Mouse (Mus musculus) liver, embryonic 14.5 days (tissue): ENCODE measurements around the gene Arpc1a.

Source experiments
- CTCF ChIP-seq: IDR thresholded peaks from 2 replicates; pipeline ENCODE4 v1.5.1; 2016; ENCODE audit warnings: antibody characterized with exemption, low read depth, control low read depth
- EP300 ChIP-seq: IDR thresholded peaks from 2 replicates; pipeline ENCODE4 v1.6.1; 2016; ENCODE audit warnings: antibody characterized with exemption, low read depth

- TF ChIP-seq CTCF (no peak), EP300 (no peak)
Measured at GRCm38 (mm10) chr5:145147748-145148147, 64.1 kb downstream of the Arpc1a start.
